Mouse (Mus musculus): ENCODE measurements around the gene Ttc25. TPM values are rescaled to one million over a fixed set of nuclear protein-coding genes. Genes with fewer than 3 reads are reported as not detected.
"Not testable (repeated sequence)": the region's sequence is repeated elsewhere in the genome, so short reads cannot be mapped to it uniquely, and the experiment has no call there.

Gene Ttc25
- polyA plus RNA-seq, 1 experiment from 2014 or later: 0.14 TPM

DNA sequence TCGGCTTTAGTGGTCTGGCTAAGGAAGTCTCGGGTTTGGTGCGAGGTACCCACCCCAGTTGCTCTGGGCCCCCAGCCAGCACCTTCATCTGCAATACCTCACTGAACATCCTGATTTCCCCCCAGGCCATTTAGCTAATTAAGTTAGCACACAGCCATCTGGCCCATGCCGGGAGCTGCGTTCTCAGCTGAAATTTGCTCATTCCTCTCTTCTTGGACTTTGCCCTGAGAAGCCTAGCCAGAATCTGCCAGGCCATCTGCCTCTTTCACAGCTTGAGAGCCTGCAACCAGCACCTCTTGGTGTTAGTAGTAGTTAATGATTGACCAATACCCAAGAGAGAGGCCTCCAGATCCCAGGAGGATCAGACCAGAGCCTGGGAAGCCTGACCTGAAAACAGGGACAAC is 27.2 kb upstream of the Ttc25 start:
- no peak overlapping the region for H3K4me3 ChIP-seq
- H3K9ac ChIP-seq: no peak overlapping the region
- H3K4me2 ChIP-seq: no peak overlapping the region
- H3K9me3 ChIP-seq (replicated peaks): no peaks in the 10 kb centered on the region
- no peaks in the 10 kb centered on the region for H3K4me1 ChIP-seq
- H3K27me3 ChIP-seq (replicated peaks): no peaks in the 10 kb centered on the region
- H3K36me3 ChIP-seq: peaks cover 99% of the 10 kb centered on the region
- ATAC-seq: peak; percentile 38; the same call in 1 of the 2 replicates
- WGBS (ENCODE audit: insufficient replicate concordance): 85% methylated on average over 5 of the region's 5 CpGs
- H3K27ac ChIP-seq: no peak overlapping the region

- peaks cover 99% of the 10 kb centered on the region for H3K36me3 ChIP-seq
- H3K27ac ChIP-seq: no peak overlapping the region
- no peak overlapping the region for H3K4me2 ChIP-seq
- H3K9ac ChIP-seq: no peak overlapping the region
- no peaks in the 10 kb centered on the region for H3K9me3 ChIP-seq (replicated peaks)
- H3K27me3 ChIP-seq (replicated peaks): no peaks in the 10 kb centered on the region
- no peak overlapping the region for H3K4me3 ChIP-seq
- H3K4me1 ChIP-seq: peaks cover 3% of the 10 kb centered on the region; the same call in 1 of the 2 replicates
- 70% methylated on average over 7 of the region's 7 CpGs for WGBS (ENCODE audit: insufficient replicate concordance)
- peak; percentile 22; the same call in 1 of the 2 replicates for ATAC-seq
Observed at GRCm38 (mm10) chr11:100519188-100519587, 26.2 kb upstream of the Ttc25 start.

GRCm38 (mm10) chr11:100520838-100521237 is 24.6 kb upstream of the Ttc25 start:
- no peak overlapping the region for H3K9ac ChIP-seq
- H3K4me1 ChIP-seq: peaks cover 19% of the 10 kb centered on the region
- no peak for ATAC-seq
- no peak overlapping the region for H3K4me3 ChIP-seq
- H3K27ac ChIP-seq: no peak overlapping the region
- H3K36me3 ChIP-seq: peaks cover 97% of the 10 kb centered on the region
- no peaks in the 10 kb centered on the region for H3K9me3 ChIP-seq (replicated peaks)
- WGBS (ENCODE audit: insufficient replicate concordance): 82% methylated on average over 15 of the region's 15 CpGs
- no peaks in the 10 kb centered on the region for H3K27me3 ChIP-seq (replicated peaks)
- H3K4me2 ChIP-seq: no peak overlapping the region

- H3K36me3 ChIP-seq: peaks cover 63% of the 10 kb centered on the region
- no peak overlapping the region for H3K27ac ChIP-seq
- 78% methylated on average over 5 of the region's 5 CpGs for WGBS (ENCODE audit: insufficient replicate concordance)
- H3K4me3 ChIP-seq: no peak overlapping the region
- H3K9me3 ChIP-seq (replicated peaks): no peaks in the 10 kb centered on the region
- ATAC-seq: no peak
- H3K4me2 ChIP-seq: peak overlapping the region; percentile 86
- H3K27me3 ChIP-seq (replicated peaks): no peaks in the 10 kb centered on the region
- no peak overlapping the region for H3K9ac ChIP-seq
- peaks cover 43% of the 10 kb centered on the region for H3K4me1 ChIP-seq
Observed at GRCm38 (mm10) chr11:100524358-100524757, 21.0 kb upstream of the Ttc25 start.

GRCm38 (mm10) chr11:100524987-100525630 is 20.3 kb upstream of the Ttc25 start:
- Histone ChIP-seq H3K4me3 (peak overlapping the region; percentile 84; the same call in 1 of the 2 replicates), H3K27ac (peak overlapping the region; percentile 13; the same call in 1 of the 2 replicates), H3K9me3 (replicated peaks) (no peaks in the 10 kb centered on the region), H3K27me3 (replicated peaks) (no peaks in the 10 kb centered on the region), H3K4me2 (peak overlapping the region; percentile 86), H3K4me1 (peaks cover 43% of the 10 kb centered on the region), H3K9ac (peak overlapping the region; percentile 30), H3K36me3 (peaks cover 55% of the 10 kb centered on the region)
- WGBS (ENCODE audit: insufficient replicate concordance): 48% methylated on average over 11 of the region's 11 CpGs
- no peak for ATAC-seq

DNA sequence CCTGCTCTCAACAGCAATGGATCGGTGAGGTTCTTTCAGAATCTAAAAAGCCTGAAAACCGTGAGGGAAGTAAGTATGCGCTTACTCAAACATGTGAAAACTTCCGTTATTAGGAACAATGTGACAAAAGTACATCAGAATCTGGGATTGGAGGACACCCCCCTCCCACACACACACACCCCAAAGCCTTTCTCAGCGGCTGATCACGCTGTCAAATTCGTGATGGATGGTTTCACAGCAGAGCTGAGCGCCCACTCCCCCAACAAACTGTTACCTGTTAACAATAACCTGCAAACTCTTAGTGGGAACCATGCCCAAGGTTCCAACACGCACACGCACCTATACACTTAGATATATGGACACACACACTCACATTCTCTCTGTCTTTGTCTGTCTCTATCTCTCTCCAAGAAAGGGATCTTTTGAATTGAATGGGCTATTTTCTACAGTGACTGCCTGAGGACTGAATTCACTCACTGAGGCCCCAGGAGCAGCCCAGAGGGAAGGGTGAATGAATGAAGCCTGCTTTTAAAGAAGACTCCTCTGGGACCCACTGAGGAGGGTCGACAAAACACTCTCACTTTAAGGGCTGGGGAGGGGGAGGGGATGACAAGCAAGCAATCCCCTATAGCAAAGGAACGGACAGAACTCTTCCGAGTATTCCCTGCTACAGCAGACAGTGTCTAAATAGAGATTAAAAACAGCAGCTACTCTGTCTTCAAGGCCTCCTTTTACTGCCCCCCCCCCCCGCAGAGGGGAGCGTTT is 19.2 kb upstream of the Ttc25 start:
- peak overlapping the region; percentile 84 for H3K4me3 ChIP-seq
- 43% methylated on average over 15 of the region's 15 CpGs for WGBS (ENCODE audit: insufficient replicate concordance)
- H3K9ac ChIP-seq: peak overlapping the region; percentile 83
- no peaks in the 10 kb centered on the region for H3K9me3 ChIP-seq (replicated peaks)
- no peak for ATAC-seq
- H3K27me3 ChIP-seq (replicated peaks): no peaks in the 10 kb centered on the region
- peaks cover 44% of the 10 kb centered on the region for H3K36me3 ChIP-seq
- no peak overlapping the region for H3K27ac ChIP-seq
- peaks cover 43% of the 10 kb centered on the region for H3K4me1 ChIP-seq
- peak overlapping the region; percentile 86 for H3K4me2 ChIP-seq

- Histone ChIP-seq H3K27me3 (replicated peaks) (no peaks in the 10 kb centered on the region), H3K9ac (peak overlapping the region; percentile 83), H3K27ac (peak overlapping the region; percentile 84), H3K9me3 (replicated peaks) (no peaks in the 10 kb centered on the region), H3K36me3 (peaks cover 36% of the 10 kb centered on the region), H3K4me3 (peak overlapping the region; percentile 84), H3K4me2 (peak overlapping the region; percentile 86), H3K4me1 (peaks cover 43% of the 10 kb centered on the region)
- under 1% methylated on average over 26 of the region's 26 CpGs for WGBS (ENCODE audit: insufficient replicate concordance)
- ATAC-seq: peak; percentile 24
Observed at GRCm38 (mm10) chr11:100527066-100527457, 18.3 kb upstream of the Ttc25 start.

- H3K27me3 ChIP-seq (replicated peaks): no peaks in the 10 kb centered on the region
- peak within 1 kb of the TSS; percentile 84 for H3K4me3 ChIP-seq
- H3K36me3 ChIP-seq: peaks cover 29% of the 10 kb centered on the region
- H3K4me2 ChIP-seq: peak within 1 kb of the TSS; percentile 86
- H3K27ac ChIP-seq: peak within 1 kb of the TSS; percentile 84
- H3K9ac ChIP-seq: peak within 1 kb of the TSS; percentile 83
- H3K4me1 ChIP-seq: peaks cover 43% of the 10 kb centered on the region
- H3K9me3 ChIP-seq (replicated peaks): no peaks in the 10 kb centered on the region
- WGBS (ENCODE audit: insufficient replicate concordance): under 1% methylated on average over 51 of the region's 54 CpGs
- ATAC-seq: peak; percentile 96
Observed at GRCm38 (mm10) chr11:100527458-100528374, 17.7 kb upstream of the Ttc25 start, which contains the start of gene Acly. TSS of gene Acly (minus strand) at chr11:100528000.

DNA sequence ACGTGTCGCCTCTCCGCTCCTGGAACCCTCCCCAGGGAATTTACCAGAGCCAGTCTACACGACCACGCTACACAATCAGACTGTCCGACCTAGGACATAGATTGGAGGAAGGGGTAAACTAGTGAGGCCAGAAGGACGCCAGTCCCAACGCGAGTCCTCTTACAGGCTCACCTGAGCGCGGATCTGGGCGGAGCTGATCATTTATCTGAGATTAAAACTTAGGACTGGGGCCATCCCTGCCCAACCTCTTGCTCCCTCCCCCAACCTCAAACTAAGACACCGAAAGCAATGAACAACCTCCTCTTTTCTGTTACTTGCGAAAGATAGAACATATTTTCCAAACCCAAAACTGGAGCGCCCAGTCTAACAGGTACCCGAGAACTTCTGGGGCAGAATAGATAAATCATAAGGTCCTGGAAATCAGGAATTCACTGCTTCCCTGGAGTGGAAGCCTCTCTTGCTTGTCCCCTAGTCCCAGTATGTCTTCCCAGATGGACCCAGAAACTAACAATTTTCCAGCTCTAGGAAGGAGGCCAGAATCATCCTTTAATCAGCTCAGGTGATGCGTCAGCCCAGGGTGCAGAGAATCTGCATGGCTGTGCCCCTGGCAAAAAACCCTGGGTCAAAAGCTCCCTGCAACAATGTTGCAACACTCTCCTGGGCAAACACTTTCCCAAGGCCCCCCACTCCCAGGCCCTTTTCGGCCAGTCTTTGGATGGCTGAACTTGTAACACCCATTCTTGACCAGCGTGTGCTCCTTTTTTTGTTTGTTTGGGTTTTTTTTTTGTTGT is 16.8 kb upstream of the Ttc25 start:
- ATAC-seq: peak; percentile 14; the same call in 1 of the 2 replicates
- peak overlapping the region; percentile 65 for H3K9ac ChIP-seq
- H3K36me3 ChIP-seq: peaks cover 21% of the 10 kb centered on the region
- H3K4me3 ChIP-seq: peak overlapping the region; percentile 84
- peak overlapping the region; percentile 83 for H3K27ac ChIP-seq
- H3K9me3 ChIP-seq (replicated peaks): no peaks in the 10 kb centered on the region
- 26% methylated on average over 19 of the region's 19 CpGs for WGBS (ENCODE audit: insufficient replicate concordance)
- no peaks in the 10 kb centered on the region for H3K27me3 ChIP-seq (replicated peaks)
- H3K4me2 ChIP-seq: peak overlapping the region; percentile 86
- H3K4me1 ChIP-seq: peaks cover 43% of the 10 kb centered on the region

GRCm38 (mm10) chr11:100533871-100534270 is 11.5 kb upstream of the Ttc25 start:
- peaks cover 6% of the 10 kb centered on the region; the same call in 1 of the 2 replicates for H3K27me3 ChIP-seq (replicated peaks)
- no peak overlapping the region for H3K9ac ChIP-seq
- H3K9me3 ChIP-seq (replicated peaks): no peaks in the 10 kb centered on the region
- H3K4me3 ChIP-seq: no peak overlapping the region
- no peaks in the 10 kb centered on the region for H3K36me3 ChIP-seq
- H3K4me2 ChIP-seq: no peak overlapping the region
- peaks cover under 1% of the 10 kb centered on the region for H3K4me1 ChIP-seq
- H3K27ac ChIP-seq: no peak overlapping the region
- no peak for ATAC-seq
- 70% methylated on average over 6 of the region's 6 CpGs for WGBS (ENCODE audit: insufficient replicate concordance)

DNA sequence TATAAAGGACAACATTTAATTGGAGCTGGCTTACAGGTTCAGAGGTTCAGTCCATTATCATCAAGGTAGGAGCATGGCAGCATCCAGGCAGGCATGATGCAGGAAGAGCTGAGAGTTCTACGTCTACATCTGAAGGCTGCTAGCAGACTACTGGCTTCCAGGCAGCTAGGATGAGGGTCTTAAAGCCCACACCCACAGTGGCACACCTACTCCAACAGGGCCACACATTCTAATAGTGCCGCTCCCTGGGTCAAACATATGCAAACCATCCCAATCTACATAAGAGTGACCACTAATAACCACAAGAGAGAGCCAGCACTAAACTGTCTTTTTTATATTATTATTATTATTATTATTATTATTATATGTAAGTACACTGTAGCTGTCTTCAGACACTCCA is 11.0 kb upstream of the Ttc25 start:
- H3K27me3 ChIP-seq (replicated peaks); H3K36me3 ChIP-seq; ATAC-seq; H3K9me3 ChIP-seq (replicated peaks); H3K4me3 ChIP-seq; H3K27ac ChIP-seq; H3K4me1 ChIP-seq; H3K9ac ChIP-seq; H3K4me2 ChIP-seq: not testable (repeated sequence)
- 73% methylated on average over 2 of the region's 2 CpGs for WGBS (ENCODE audit: insufficient replicate concordance)
